Mouse (Mus musculus) myocyte (in vitro differentiated cells): ENCODE measurements around the gene Fgf9. TPM values are rescaled to one million over a fixed set of nuclear protein-coding genes. Genes with fewer than 3 reads are reported as not detected.

Experiments used
- H3K27me3 ChIP-seq: one replicate; pipeline ENCODE4 v1.6.1; 2011; ENCODE audit not compliant: control insufficient read depth, insufficient read depth, insufficient read length
- H3K36me3 ChIP-seq: one replicate; pipeline ENCODE4 v1.6.1; 2011; ENCODE audit not compliant: control insufficient read depth, insufficient read depth
- H3K4me2 ChIP-seq: one replicate; pipeline ENCODE4 v1.6.1; 2011; ENCODE audit warnings: low read depth, control low read depth
- H3K4me3 ChIP-seq: one replicate; pipeline ENCODE4 v1.5.1; 2011; ENCODE audit warnings: mild to moderate bottlenecking, control low read depth, moderate library complexity
- H3K79me2 ChIP-seq: one replicate; pipeline ENCODE4 v1.6.1; 2011; ENCODE audit not compliant: control insufficient read depth, insufficient read depth
- H3ac ChIP-seq: one replicate; pipeline ENCODE4 v1.6.1; 2011; ENCODE audit not compliant: control insufficient read depth, insufficient read length
- CEBPB ChIP-seq: IDR thresholded peaks from 2 replicates; pipeline ENCODE4 v1.6.1; 2011; ENCODE audit warnings: mild to moderate bottlenecking, moderate library complexity; ENCODE audit not compliant: poor library complexity, insufficient read depth, severe bottlenecking
- E2F4 ChIP-seq: IDR thresholded peaks from one replicate; pipeline ENCODE4 v1.6.1; 2011; ENCODE audit warnings: mild to moderate bottlenecking, control low read depth, moderate library complexity; ENCODE audit not compliant: insufficient read depth
- MAX ChIP-seq: IDR thresholded peaks from one replicate; pipeline ENCODE4 v1.6.1; 2011; ENCODE audit warnings: low read depth, mild to moderate bottlenecking, control low read depth
- MYOD1 ChIP-seq, 3 experiments: IDR thresholded peaks; one replicate each; pipeline ENCODE4 v1.6.1; 2011; ENCODE audit warnings: control low read depth in 2 of 3, low read depth in 2 of 3, mild to moderate bottlenecking in 2 of 3, moderate library complexity in 1 of 3; ENCODE audit not compliant: insufficient read length in 2 of 3, control insufficient read depth in 1 of 3
- MYOG ChIP-seq, 3 experiments: IDR thresholded peaks; one replicate each; pipeline ENCODE4 v1.6.1; 2011; ENCODE audit warnings: control low read depth in 2 of 3, low read depth in 2 of 3, mild to moderate bottlenecking in 2 of 3; ENCODE audit not compliant: insufficient read length in 2 of 3, control insufficient read depth in 1 of 3, insufficient read depth in 1 of 3
- POLR2A ChIP-seq: IDR thresholded peaks from one replicate; pipeline ENCODE4 v1.6.1; 2011; ENCODE audit warnings: low read depth, mild to moderate bottlenecking, control low read depth, moderate library complexity; ENCODE audit not compliant: insufficient read length
- POLR2AphosphoS2 ChIP-seq: IDR thresholded peaks from one replicate; pipeline ENCODE4 v1.6.1; 2011; ENCODE audit warnings: low read depth, control low read depth; ENCODE audit not compliant: insufficient read length
- REST ChIP-seq: IDR thresholded peaks from one replicate; pipeline ENCODE4 v1.6.1; 2011; ENCODE audit warnings: mild to moderate bottlenecking, control low read depth, moderate library complexity; ENCODE audit not compliant: insufficient read depth, insufficient read length
- SRF ChIP-seq: IDR thresholded peaks from one replicate; pipeline ENCODE4 v1.6.1; 2011; ENCODE audit warnings: low read depth; ENCODE audit not compliant: control insufficient read depth, insufficient read length
- TCF12 ChIP-seq: IDR thresholded peaks from one replicate; pipeline ENCODE4 v1.6.1; 2011; ENCODE audit warnings: mild to moderate bottlenecking, control low read depth; ENCODE audit not compliant: poor library complexity, insufficient read depth, severe bottlenecking
- TCF3 ChIP-seq: IDR thresholded peaks from one replicate; pipeline ENCODE4 v1.6.1; 2011; ENCODE audit warnings: low read depth, control low read depth; ENCODE audit not compliant: insufficient read length
- USF1 ChIP-seq: IDR thresholded peaks from one replicate; pipeline ENCODE4 v1.6.1; 2011; ENCODE audit warnings: low read depth, mild to moderate bottlenecking, control low read depth, moderate library complexity
- polyA plus RNA-seq: library from polyadenylated mRNA; unstranded; fragments of >200 nt; fragmentation: generic; extraction: Trizol; gene quantifications from one replicate; pipeline ENCODE4 v1.2.1, GENCODE M21; 2012; ENCODE audit warnings: missing spikeins

Gene Fgf9
- polyA plus RNA-seq, 1 experiment, result 6.0 TPM

- Histone ChIP-seq H3K4me2 (no peak overlapping the region), H3K27me3 (no peaks in the 10 kb centered on the region), H3K79me2 (no peaks in the 10 kb centered on the region), H3K36me3 (no peaks in the 10 kb centered on the region), H3K4me3 (no peak overlapping the region), H3ac (no peak overlapping the region)
- TF ChIP-seq USF1 (no peak), CEBPB (no peak), TCF12 (no peak), E2F4 (no peak), REST (no peak), POLR2A (no peak), MAX (no peak), SRF (no peak), MYOD1 (IDR thresholded peaks at IDR 0.05; ENCODE audit: control insufficient read depth in 1 of 3, insufficient read length in 2 of 3, low read depth in 2 of 3) (no peak)
These were observed 35.2 kb downstream of the Fgf9 start for GRCm38 (mm10) chr14:58105596-58105995.

- H3K27me3 ChIP-seq, result no peaks in the 10 kb centered on the region
- TF ChIP-seq REST (no peak), USF1 (no peak), TCF3 (no peak), TCF12 (no peak), SRF (no peak), E2F4 (no peak), POLR2A (no peak), POLR2AphosphoS2 (no peak), CEBPB (no peak), MYOD1 (IDR thresholded peaks at IDR 0.05; ENCODE audit: control insufficient read depth in 1 of 3, insufficient read length in 2 of 3, low read depth in 2 of 3) (no peak), MYOG (IDR thresholded peaks at IDR 0.05; ENCODE audit: control insufficient read depth in 1 of 3, insufficient read depth in 1 of 3, insufficient read length in 2 of 3, low read depth in 2 of 3) (no peak)
These were observed 39.3 kb downstream of the Fgf9 start for GRCm38 (mm10) chr14:58109601-58110000.

DNA sequence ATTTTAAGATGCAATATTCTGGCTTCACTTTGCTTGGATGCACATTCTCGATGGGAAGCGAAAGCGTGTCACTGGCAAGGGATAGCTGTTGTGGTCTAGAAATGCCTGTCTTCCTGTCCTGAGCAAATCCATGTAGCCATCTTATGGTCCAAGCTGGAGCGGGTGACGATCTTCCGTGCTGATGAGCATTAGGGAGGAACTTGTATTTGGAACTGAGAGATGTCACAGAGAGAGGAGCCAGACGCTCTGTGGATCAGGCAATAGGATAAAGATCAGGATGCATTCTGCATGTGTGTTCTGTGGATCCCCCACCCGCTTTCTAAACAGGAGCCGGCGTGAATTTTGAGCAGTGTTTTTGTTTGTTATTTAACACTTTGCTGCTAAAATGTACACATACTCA, 41.2 kb downstream of the Fgf9 start:
- H3K79me2 ChIP-seq, result no peaks in the 10 kb centered on the region
- H3ac ChIP-seq, result no peak overlapping the region
- TF ChIP-seq TCF3 (no peak), MAX (no peak), TCF12 (no peak), POLR2AphosphoS2 (no peak), E2F4 (no peak), REST (no peak), SRF (no peak), MYOG (IDR thresholded peaks at IDR 0.05; ENCODE audit: control insufficient read depth in 1 of 3, insufficient read depth in 1 of 3, insufficient read length in 2 of 3, low read depth in 2 of 3) (no peak), USF1 (no peak), MYOD1 (IDR thresholded peaks at IDR 0.05; ENCODE audit: control insufficient read depth in 1 of 3, insufficient read length in 2 of 3, low read depth in 2 of 3) (no peak), POLR2A (no peak), CEBPB (no peak)
- H3K4me3 ChIP-seq, result no peak overlapping the region
- H3K4me2 ChIP-seq, result no peak overlapping the region
- H3K36me3 ChIP-seq, result no peaks in the 10 kb centered on the region
- no peaks in the 10 kb centered on the region for H3K27me3 ChIP-seq

More at GRCm38 (mm10) chr14:58109601-58110000, 39.3 kb downstream of the Fgf9 start:
- no peaks in the 10 kb centered on the region for H3K36me3 ChIP-seq
- H3K79me2 ChIP-seq, result no peaks in the 10 kb centered on the region
- H3ac ChIP-seq, result no peak overlapping the region
- H3K4me3 ChIP-seq, result no peak overlapping the region
- H3K4me2 ChIP-seq, result no peak overlapping the region

GRCm38 (mm10) chr14:58112341-58112740, 42.0 kb downstream of the Fgf9 start:
- TF ChIP-seq REST, result no peak
- TF ChIP-seq E2F4, result no peak
- no peak for TF ChIP-seq USF1
- TF ChIP-seq TCF12, result no peak
- TF ChIP-seq TCF3, result no peak
- TF ChIP-seq POLR2A, result no peak
- TF ChIP-seq MAX, result no peak
- TF ChIP-seq SRF, result no peak
- no peak for TF ChIP-seq MYOG (IDR thresholded peaks at IDR 0.05; ENCODE audit: control insufficient read depth in 1 of 3, insufficient read depth in 1 of 3, insufficient read length in 2 of 3, low read depth in 2 of 3)
- TF ChIP-seq MYOD1 (IDR thresholded peaks at IDR 0.05; ENCODE audit: control insufficient read depth in 1 of 3, insufficient read length in 2 of 3, low read depth in 2 of 3), result no peak
- no peak for TF ChIP-seq POLR2AphosphoS2
- TF ChIP-seq CEBPB, result no peak
- Histone ChIP-seq H3K4me2 (no peak overlapping the region), H3K36me3 (no peaks in the 10 kb centered on the region), H3ac (no peak overlapping the region), H3K27me3 (no peaks in the 10 kb centered on the region), H3K4me3 (no peak overlapping the region), H3K79me2 (no peaks in the 10 kb centered on the region)

- Histone ChIP-seq H3ac (no peak overlapping the region), H3K36me3 (no peaks in the 10 kb centered on the region), H3K79me2 (no peaks in the 10 kb centered on the region), H3K27me3 (no peaks in the 10 kb centered on the region), H3K4me2 (no peak overlapping the region), H3K4me3 (no peak overlapping the region)
- TF ChIP-seq MYOD1 (IDR thresholded peaks at IDR 0.05; ENCODE audit: control insufficient read depth in 1 of 3, insufficient read length in 2 of 3, low read depth in 2 of 3) (no peak), TCF12 (no peak), MAX (no peak), USF1 (no peak), MYOG (IDR thresholded peaks at IDR 0.05; ENCODE audit: control insufficient read depth in 1 of 3, insufficient read depth in 1 of 3, insufficient read length in 2 of 3, low read depth in 2 of 3) (no peak), POLR2A (no peak), E2F4 (no peak), TCF3 (no peak), SRF (no peak), REST (no peak), CEBPB (no peak), POLR2AphosphoS2 (no peak)
These were observed 42.8 kb downstream of the Fgf9 start for GRCm38 (mm10) chr14:58113180-58113579.
